Mouse (Mus musculus) hematopoietic stem cell, adult 5-6 weeks (primary cell): ENCODE measurements around the gene Dnah7a. TPM values are rescaled to one million over a fixed set of nuclear protein-coding genes. Genes with fewer than 3 reads are reported as not detected.
"Not testable (repeated sequence)": the region's sequence is repeated elsewhere in the genome, so short reads cannot be mapped to it uniquely, and the experiment has no call there.

ENCODE experiments used
- ATAC-seq, 2 experiments: fragments of 125-278 bp in 1 of 2; replicated peaks in 1 of 2; 2 replicates each; pipeline ENCODE4 v1.8.0; 2016 to 2017; ENCODE audit warnings: inconsistent platforms in 2 of 2, mild to moderate bottlenecking in 2 of 2, moderate number of reproducible peaks in 2 of 2, low read depth in 1 of 2, moderate TSS enrichment in 1 of 2; ENCODE audit not compliant: low FRiP score in 2 of 2, poor library complexity in 2 of 2, severe bottlenecking in 2 of 2, insufficient read depth in 1 of 2, low TSS enrichment in 1 of 2
- total RNA-seq: library from RNA; stranded (forward); fragments of 172-1452, 232-1000 nt; gene quantifications from 2 replicates; pipeline ENCODE4 v1.2.3, GENCODE M21; 2017

Dnah7a gene
- not detected in 2 replicates for total RNA-seq

DNA sequence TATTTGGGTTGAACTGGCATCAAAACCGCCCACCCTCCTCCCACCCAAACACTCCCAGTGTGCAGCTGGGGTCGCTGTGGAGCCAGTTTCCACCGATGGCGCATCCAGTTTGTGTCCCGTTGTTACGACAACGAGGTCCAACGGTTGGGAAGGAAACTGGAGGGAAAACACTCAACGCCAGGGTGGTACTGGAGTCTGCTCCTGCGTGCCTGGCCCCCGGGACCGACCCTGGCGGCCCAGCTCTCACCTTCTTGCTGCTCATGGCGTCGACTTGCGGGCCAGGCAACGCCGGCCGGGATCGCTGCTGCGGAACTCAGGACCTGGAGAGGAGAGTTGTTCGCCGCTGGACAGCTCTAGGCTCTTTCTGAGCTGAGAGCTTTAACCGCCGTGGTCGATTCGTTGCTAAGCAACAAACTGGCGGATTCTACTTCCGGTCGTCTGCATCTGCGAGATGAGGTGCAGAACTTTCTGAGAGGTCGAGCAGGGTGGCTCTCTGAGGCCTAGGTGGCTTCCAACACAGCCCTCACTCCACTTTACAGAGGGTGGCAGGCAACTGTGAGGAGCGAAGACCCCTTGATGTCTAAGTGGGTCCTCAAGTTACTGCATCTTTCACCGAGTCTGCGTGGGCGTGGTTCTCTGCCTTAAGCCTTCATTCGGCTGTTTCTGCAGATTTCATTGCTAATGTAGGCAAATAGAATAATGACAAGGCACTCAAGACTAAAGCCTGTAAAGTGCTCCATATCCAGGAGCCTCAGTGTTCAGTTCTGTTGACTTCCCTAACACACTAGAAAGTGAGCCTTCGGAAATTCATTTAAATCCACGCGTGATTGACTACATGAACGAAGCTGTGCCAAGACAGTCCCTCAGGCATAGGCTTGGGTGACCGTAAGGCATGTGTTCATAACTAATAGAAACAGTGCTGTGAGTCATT is at the start of gene Dnah7a:
Dnah7a (minus strand) TSS at position 354 of the 931 bp plus-strand sequence.
- ATAC-seq: peak; percentile 65 to 75

DNA sequence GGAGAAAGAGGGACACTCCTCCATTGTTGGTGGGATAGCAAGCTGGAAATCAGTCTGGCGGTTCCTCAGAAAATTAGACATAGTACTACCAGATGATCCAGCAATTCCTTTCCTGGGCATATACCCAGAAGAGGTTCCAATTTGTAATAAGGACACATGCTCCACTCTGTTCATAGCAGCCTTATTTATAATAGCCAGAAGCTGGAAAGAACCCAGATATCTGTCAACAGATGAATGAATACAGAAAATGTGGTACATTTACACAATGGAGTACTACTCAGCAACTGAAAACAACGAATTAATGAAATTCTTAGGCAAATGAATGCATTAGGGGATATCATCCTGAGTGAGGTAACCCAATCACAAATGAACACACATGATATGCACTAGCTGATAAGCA is 46.9 kb upstream of the Dnah7a start:
- ATAC-seq: not testable (repeated sequence)

DNA sequence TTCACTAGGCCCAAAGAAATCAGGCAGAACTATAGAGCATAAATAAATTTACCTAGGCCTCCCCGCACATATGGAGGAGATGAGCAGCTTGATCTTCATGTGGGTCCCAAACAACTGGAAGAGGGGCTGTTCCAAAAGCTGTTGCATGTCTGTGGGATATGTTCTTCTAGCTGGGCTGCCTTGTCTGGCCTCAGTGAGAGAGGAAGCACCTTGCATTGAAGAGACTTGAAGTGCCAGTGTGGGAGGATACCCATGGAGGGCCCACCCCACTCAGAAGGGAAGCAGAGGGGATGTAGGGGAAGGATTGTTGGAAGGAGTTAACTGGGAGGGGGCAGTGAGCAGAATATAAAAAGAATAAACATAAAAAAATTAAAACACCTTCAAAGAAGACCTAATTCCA is 44.6 kb upstream of the Dnah7a start:
- ATAC-seq: no peak

DNA sequence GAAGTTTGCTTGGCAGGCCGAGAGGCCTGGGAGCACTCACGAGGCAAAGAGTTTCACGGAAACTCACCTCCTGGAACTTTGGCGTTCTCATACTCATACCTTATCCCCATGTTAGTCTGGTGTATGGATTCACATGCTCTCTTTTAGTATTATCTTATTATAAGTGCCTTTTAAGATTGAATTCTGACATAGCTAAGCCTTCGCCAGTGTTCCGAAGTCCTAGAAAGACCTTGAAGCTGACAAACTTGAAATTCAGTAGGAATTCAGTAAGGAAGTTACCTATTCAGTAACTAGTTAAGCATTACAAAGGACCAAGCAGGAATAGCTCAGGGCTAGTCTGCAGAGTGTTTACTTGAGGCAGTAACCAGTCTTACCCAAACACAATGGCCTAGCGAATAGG is 44.1 kb upstream of the Dnah7a start:
- ATAC-seq: not testable (repeated sequence)

DNA sequence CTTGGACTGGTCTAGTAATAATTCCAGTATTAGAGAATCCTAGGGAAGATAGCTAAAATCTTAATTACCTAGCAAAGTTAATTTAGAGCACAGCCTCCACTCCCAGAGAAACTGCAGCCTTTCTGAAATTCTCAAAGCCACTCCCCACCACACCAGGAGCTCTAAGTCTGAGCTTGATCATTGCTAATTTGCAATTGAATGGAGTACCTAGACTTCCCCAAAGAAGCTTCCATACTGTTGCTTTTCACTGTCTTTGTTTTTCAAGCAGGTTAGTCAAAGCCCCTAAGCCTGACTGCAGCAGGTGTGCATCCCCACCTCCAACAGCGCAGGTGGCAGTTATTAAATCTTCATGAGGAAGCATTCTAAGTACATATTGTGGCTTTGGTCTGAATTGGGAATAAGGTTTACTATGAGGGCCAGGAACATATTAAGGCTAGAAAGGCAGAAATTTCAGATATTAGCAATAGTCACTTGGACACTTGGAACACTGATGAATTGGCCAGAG is 43.3 kb upstream of the Dnah7a start:
- ATAC-seq: not testable (repeated sequence)

DNA sequence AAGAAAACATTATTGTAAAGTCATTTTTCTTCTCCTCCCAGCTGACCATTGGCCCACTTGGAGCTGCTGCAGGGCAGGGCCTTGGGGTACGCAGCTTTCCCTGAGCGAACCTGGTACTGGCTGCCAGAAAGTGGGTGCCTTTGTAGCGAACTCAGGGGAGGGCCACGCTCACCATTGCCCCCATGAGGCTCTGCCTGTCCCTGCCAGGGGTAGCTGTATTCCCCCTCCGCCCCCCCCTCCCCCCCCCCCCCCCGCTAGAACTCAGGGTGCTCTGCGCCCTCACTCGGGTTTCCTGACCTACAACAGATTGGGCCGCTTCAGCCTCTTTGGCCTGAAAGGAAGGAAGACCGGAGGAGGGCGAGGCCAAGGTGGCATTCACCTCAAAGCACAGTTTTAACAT is 42.0 kb upstream of the Dnah7a start:
- no peak; a peak in 1 of 4 replicates for ATAC-seq

DNA sequence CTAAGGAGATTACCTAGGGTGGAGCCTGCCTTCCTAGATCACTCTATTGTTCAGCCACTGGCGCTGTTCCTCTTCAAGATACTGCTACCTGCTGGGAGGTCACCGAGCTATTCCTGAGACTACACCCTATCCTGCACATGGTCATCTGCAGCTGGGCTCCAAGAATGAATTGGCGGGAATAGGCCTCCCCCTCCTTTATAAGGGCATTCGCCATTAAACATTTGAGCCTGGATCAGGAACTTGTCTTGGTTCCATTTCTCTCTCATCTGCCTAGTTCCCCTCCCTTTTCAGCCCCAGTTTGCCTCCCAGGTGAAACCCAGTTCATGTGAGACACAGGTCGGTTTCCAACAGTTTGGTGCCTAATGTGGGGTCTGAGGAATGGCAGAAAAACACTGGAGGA is 39.4 kb upstream of the Dnah7a start:
- ATAC-seq: no peak

DNA sequence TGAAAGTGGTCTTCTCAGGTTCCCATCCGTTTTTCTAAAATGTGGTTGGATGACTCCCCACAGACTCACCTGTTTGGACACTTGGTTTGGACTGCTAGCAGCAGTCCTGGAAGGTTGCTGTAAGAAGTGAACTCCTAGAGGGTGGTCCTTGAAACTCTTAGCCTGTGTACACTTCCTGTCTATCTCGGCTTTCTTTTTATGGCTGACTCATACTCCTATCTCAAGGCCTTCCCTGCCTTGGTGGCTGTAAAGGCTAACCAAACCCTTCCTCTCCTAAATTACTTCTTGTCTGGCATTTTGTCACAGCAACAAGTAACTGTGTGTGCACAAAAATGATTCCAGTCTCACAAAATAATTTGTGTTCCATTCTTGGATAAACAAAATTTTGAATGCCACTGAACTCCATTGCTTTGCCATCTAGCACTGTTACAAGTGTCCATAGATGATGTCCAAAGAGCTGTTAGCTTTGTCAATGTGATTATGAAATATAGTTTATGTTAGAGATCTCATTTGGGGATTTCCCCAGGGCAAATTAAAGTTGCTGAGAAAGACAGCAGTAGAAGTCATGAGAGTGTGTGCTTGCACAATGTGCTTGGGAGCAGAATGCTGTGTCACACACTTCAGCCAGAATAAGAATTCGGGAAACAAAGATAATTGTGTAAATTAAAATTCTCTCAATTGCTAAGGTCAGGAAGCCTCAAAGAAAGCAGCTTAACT is 35.3 kb upstream of the Dnah7a start:
- no peak for ATAC-seq

DNA sequence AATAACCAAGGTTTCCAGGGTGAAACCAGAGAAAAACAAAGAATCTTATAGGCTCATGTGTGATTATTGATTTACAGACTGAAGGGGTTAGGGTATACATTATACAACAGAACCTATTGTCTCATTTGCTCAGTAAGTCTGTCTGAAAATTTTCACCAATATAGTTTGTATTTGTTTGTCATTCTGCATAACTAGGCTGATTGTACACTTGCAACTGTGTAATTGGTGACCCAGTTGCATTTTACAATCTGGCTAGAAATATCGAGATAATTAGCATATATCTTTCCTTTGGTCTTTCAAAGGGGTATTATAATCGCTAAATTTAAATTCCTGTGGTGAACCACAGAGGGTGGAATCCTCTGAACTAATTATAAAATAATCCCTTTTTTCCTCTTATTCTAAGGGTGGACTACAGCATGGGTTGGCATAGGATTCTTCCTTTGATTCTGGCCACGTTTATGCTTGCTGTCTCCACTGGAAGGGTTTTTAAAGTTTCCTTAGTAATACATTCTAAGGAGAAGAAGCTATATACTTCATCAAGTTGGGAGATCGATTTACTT is 34.3 kb upstream of the Dnah7a start:
- ATAC-seq: no peak

DNA sequence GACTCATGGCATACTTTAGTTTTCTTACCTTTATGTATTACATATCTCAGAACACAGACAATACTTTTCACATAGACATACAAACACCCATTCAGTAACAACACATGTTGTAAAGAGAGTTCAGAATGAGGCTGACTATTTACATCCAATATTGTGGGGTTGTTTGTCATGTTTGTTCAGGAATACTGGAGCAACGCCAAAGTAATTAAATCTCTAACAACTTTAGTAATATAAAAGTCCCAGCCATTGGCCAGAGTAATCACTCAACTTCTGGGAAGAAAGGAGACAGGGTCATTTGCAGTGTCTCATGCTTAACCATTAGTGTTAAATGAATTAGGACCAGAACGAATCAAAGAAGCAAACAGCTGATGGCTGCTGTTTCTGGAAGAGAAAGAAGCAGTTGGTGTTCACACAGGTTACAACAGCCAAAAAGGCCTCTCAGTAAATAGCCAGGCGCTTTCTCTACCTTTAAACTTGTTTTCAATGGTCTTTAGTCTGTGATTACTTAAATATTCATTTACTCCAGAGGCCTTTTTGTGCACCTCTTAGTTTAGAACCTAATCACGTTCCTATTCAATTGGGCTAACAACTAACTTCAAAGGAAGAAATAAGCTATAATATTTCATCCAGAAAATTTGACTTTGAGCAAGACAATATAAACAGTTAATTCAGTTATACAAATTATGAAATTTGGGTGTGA is 33.6 kb upstream of the Dnah7a start:
- ATAC-seq: not testable (repeated sequence)

DNA sequence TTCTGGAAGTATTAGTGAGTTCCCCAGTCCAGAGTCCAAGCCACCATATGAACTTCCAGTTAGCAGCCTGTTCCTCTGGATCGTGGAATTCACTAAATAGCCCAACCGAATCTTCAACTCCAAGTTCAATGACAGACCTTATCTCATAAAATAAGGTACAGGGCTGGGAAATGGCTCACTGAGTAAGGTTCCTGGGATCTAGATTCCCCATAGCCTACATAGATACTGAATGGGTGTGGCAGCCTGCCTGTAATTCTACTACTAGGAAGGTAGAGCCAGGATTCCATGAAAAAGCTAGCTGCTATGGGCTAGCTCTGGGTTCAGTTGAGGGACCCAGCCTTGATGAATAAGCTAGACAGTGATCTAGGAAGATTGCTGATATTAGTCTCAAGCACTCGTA is 30.0 kb upstream of the Dnah7a start:
- no peak for ATAC-seq

DNA sequence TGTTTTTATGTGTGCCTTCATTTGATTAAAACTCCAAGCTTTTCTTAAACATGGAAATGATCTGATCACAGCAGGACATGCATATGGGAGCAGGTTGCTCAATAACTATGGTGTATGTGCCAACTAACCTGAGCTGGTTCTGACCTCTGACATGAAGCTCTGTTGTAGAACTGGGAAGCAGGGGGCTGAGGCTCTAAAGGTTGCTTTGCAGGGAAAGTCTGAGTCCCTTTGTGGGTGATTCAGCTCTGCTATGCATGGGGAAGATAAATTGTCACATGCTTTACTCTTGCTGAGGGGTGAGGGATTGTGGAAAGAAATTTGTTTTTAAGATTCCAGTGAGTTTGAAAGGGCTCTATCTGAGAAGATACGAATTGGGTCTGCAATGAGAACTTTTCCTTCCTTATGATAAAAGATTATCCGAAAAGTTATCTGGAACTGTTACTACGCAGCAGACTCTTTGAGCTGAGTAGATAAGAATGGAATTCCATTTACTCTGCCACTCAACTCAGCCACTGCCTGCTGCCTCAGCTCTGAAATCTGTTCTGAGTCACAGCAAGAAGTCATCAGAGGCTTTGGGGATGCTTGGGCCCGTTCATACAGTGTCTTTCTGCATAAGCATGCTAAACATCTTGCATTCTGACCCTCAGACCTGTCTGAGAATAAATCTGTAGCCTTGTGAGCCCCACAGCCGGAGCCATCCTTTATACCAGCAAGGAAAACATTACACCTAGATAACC is 22.1 kb upstream of the Dnah7a start:
- ATAC-seq: no peak

DNA sequence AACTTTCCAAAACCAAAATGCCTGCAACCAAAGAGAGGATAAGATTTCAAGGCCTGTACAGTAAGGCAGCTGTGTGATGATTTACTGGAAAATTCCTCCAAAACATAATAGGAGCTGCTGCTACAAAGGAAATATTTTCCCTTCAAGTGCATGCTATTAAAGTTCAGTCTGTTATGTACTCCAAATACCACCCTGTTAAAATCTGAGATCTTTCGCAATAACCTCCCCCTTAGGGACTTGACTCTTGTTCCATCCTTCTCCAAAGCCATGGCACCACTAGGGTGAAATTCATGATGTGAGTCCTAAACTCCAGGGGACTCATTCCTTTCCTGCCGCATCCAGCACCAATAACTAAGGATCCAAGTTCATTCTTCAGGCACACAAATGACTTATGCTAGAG is 20.3 kb upstream of the Dnah7a start:
- ATAC-seq: no peak

DNA sequence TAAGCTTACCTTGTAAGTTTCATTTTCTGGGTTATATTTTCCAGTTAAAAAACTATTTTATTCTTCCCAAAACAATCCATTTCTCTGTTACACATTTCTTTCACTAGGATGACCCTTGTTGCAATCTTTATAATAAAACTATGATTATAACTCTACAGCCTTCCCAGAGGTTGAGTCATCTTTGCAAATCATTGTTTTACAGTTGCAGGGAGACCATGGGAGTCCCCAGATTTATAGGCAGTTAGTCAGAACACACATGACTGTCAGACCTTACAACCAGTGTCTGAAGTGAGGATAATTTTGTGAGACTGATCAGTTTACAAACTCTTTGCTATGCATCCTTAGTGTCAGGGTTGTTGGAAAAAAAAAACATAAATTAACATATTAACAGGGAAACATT is 14.8 kb upstream of the Dnah7a start:
- no peak for ATAC-seq

DNA sequence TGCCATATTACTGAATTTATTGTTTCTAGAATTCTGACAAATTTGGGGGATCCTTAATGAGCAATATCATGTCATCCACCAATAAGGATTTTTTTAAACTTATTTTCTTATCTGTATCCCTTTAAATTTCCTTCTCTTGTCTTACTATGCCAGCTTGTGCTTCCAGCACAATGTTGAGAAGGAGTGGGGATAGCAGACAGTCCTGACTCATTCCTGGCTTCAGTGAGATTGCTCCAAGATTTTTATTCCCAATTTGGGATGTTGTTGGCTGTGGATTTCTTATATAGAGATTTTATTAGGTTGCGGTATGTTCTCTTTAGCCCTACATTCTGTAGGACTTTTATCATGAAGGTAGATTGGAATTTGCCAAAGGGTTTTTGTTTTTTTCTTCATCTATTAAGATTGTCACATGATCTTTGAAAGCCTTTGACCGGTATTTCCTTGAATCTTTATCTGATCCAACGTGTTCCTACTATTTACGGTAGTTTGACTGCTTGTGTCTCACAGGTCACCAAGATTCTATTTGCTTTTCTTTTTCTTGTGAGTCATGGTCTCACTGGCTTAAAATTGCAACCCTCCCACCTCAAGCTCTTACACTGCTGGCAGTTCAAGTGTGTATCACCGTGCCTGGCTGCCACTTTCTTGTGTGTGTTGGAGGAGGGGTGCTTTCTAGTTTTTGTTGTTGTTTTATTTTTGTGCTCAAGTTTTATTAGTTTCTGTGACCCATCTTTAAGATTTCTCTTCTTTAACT is 14.2 kb upstream of the Dnah7a start:
- no peak for ATAC-seq

DNA sequence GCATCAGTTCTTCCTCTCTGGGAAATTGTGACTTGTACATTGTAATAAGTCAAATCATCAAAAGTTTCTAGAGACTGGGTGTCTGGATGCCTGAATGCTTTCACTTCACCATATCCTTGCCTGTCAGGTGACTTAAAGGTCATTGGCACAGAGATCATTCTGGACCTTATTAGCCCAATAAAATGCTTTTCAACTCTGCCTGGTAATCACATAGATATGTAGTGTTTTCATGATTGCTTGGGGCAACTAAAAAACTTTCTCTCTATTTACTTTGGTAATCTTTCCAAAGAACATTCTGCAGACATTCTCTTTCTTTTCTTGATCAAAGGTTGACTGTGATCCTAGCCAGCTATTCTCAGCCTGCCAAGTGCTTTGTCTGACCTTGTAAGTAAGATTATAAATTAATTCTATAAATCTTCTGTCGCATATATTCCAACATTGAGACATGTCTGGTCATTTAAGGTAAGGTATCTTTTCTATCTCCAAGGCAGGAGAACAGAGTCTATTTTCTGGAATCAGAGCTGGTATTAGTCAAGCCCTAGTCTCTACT is 9.5 kb upstream of the Dnah7a start:
- no peak for ATAC-seq
